9 mouse cellular contexts compared by ENCODE assay signal in genomic region chr3:145117637-145118036, GRCm38 (mm10). TPM values are rescaled to one million over a fixed set of nuclear protein-coding genes. Genes with fewer than 3 reads are reported as not detected.
DNase-seq lines count a peak whose midpoint lies in the region; ATAC-seq and TF ChIP-seq lines count a peak whose summit lies in the region.
"Had no signal": no experiment of that assay in that cellular context is flagged by ENCODE, and none has a peak within 500 bp of the region (broad histone marks: within the 10 kb centered on the region; RNA-seq: fewer than 3 reads in every experiment).

No protein-coding gene starts in this region.

- H3K4me1 ChIP-seq in lung, embryonic 14.5 days (ENCODE audit: insufficient read depth) = 0 out of 2 replicates have a peak, but pooled peaks cover 3% of the 10 kb centered on the region
- H3K4me1 ChIP-seq in forebrain, embryonic 10.5 days = peaks cover 15% of the 10 kb centered on the region
- no peaks in the 10 kb centered on the region for H3K4me1 ChIP-seq in intestine, postnatal 0 days (replicated peaks; ENCODE audit: control insufficient read depth, insufficient read depth, low read length)
- H3K4me1 ChIP-seq in neural tube, embryonic 13.5 days (replicated peaks) = peaks cover 16% of the 10 kb centered on the region

- no peak for TF ChIP-seq CTCF in lung, embryonic 14.5 days (IDR thresholded peaks at IDR 0.05; ENCODE audit: low read depth)
- no peak for TF ChIP-seq CTCF in intestine, postnatal 0 days (IDR thresholded peaks at IDR 0.05; ENCODE audit: low read depth)

- no peak for DNase-seq in lung, embryonic 14.5 days
- no peak for DNase-seq in lung, postnatal 14 days
- no peak for DNase-seq in forebrain, embryonic 10.5 days (ENCODE audit: extremely low spot score, low spot score)
- DNase-seq in right cerebral cortex, postnatal 10 days (ENCODE audit: low spot score in 2 of 2) = no peak
- DNase-seq in left cerebral cortex, postnatal 36 days (ENCODE audit: low spot score in 2 of 2) = no peak
- DNase-seq in left cerebral cortex, postnatal 4 days = no peak

- intact Hi-C loops in left cerebral cortex, postnatal 36 days (cut with DNase I) = no loop called here
- intact Hi-C loops in left cerebral cortex, postnatal 4 days (cut with DNase I) = no loop called here

- H3K9me3 ChIP-seq in lung, embryonic 14.5 days (ENCODE audit: low read depth, low read length) = no peaks in the 10 kb centered on the region
- H3K9me3 ChIP-seq in forebrain, embryonic 10.5 days = no peaks in the 10 kb centered on the region
- no peaks in the 10 kb centered on the region for H3K9me3 ChIP-seq in intestine, postnatal 0 days (ENCODE audit: control insufficient read depth)
- no peaks in the 10 kb centered on the region for H3K9me3 ChIP-seq in neural tube, embryonic 13.5 days

- WGBS in lung, embryonic 14.5 days = 80% methylated on average over 10 of the region's 10 CpGs
- WGBS in forebrain, embryonic 10.5 days = 86% methylated on average over 10 of the region's 10 CpGs
- WGBS in intestine, postnatal 0 days = 76% methylated on average over 10 of the region's 10 CpGs
- WGBS in neural tube, embryonic 13.5 days = 88% methylated on average over 10 of the region's 10 CpGs

- H3K4me2 ChIP-seq in lung, embryonic 14.5 days = peak overlapping the region; percentile 80
- peak overlapping the region; percentile 82 for H3K4me2 ChIP-seq in intestine, postnatal 0 days (replicated peaks; ENCODE audit: low read depth)
- H3K4me2 ChIP-seq in neural tube, embryonic 13.5 days = peak overlapping the region; percentile 78

- H3K9ac ChIP-seq in lung, embryonic 14.5 days = peak overlapping the region; percentile 83
- H3K9ac ChIP-seq in intestine, postnatal 0 days (ENCODE audit: low read depth, low read length) = peak overlapping the region; percentile 75
- H3K9ac ChIP-seq in neural tube, embryonic 13.5 days = peak overlapping the region; percentile 88

- peak overlapping the region; percentile 65 for H3K4me3 ChIP-seq in lung, embryonic 14.5 days (ENCODE audit: low read depth, low read length)
- H3K4me3 ChIP-seq in forebrain, embryonic 10.5 days = peak overlapping the region; percentile 80
- H3K4me3 ChIP-seq in intestine, postnatal 0 days (ENCODE audit: low read depth, low read length) = peak overlapping the region; percentile 68
- peak overlapping the region; percentile 74 for H3K4me3 ChIP-seq in neural tube, embryonic 13.5 days

- no peak for ATAC-seq in lung, embryonic 14.5 days (ENCODE audit: insufficient read depth)
- no peak for ATAC-seq in intestine, postnatal 0 days
- no peak for ATAC-seq in neural tube, embryonic 13.5 days (ENCODE audit: low read depth)

- no peaks in the 10 kb centered on the region for H3K27me3 ChIP-seq in lung, embryonic 14.5 days (ENCODE audit: insufficient read depth, low read length)
- no peaks in the 10 kb centered on the region for H3K27me3 ChIP-seq in forebrain, embryonic 10.5 days (ENCODE audit: poor library complexity, severe bottlenecking)
- no peaks in the 10 kb centered on the region for H3K27me3 ChIP-seq in intestine, postnatal 0 days (replicated peaks; ENCODE audit: control insufficient read depth, insufficient read depth, low read length)
- H3K27me3 ChIP-seq in neural tube, embryonic 13.5 days = no peaks in the 10 kb centered on the region

- H3K27ac ChIP-seq in lung, embryonic 14.5 days (ENCODE audit: low read depth) = peak overlapping the region; percentile 96
- peak overlapping the region; percentile 99 for H3K27ac ChIP-seq in forebrain, embryonic 10.5 days
- peak overlapping the region; percentile 91 for H3K27ac ChIP-seq in intestine, postnatal 0 days (ENCODE audit: low read depth, low read length)
- peak overlapping the region; percentile 98 for H3K27ac ChIP-seq in neural tube, embryonic 13.5 days (replicated peaks)

- H3K36me3 ChIP-seq in lung, embryonic 14.5 days (ENCODE audit: insufficient read depth) = no peaks in the 10 kb centered on the region
- H3K36me3 ChIP-seq in forebrain, embryonic 10.5 days (replicated peaks) = no peaks in the 10 kb centered on the region
- no peaks in the 10 kb centered on the region for H3K36me3 ChIP-seq in intestine, postnatal 0 days (ENCODE audit: control insufficient read depth, insufficient read depth)
- H3K36me3 ChIP-seq in neural tube, embryonic 13.5 days = no peaks in the 10 kb centered on the region

RNA-seq across cellular contexts. Expression of gene Odf2l, which starts 0.8 kb away (rescaled TPM):
- 16.6 and 17.4 TPM in 2 replicates for polyA plus RNA-seq in lung, embryonic 14.5 days (2014; fragmentation: Nextera tagmentation; extraction: Ambion mirVana)
- polyA plus RNA-seq in forebrain, embryonic 10.5 days (2016; fragmentation: Nextera tagmentation; extraction: Ambion mirVana) = 21.6 and 26.0 TPM in 2 replicates
- 11.4 and 14.6 TPM in 2 replicates for polyA plus RNA-seq in intestine, postnatal 0 days (2015; fragmentation: Nextera tagmentation; extraction: Ambion mirVana)
- 11.8 and 16.7 TPM in 2 replicates for polyA plus RNA-seq in neural tube, embryonic 13.5 days (2015; fragmentation: Nextera tagmentation; extraction: Ambion mirVana)
- total RNA-seq in left cerebral cortex, postnatal 36 days (2021) = 10 to 100 TPM; 17.6 to 30.1 TPM
- total RNA-seq in left cerebral cortex, postnatal 4 days (2021) = 10 to 100 TPM; 20.3 to 24.4 TPM

RNA-seq across cellular contexts. Expression of gene Clca2, which starts 18.4 kb away (rescaled TPM):
- polyA plus RNA-seq in lung, embryonic 14.5 days (2014; fragmentation: Nextera tagmentation; extraction: Ambion mirVana) = 0.45 and 0.65 TPM in 2 replicates
- polyA plus RNA-seq in forebrain, embryonic 10.5 days (2016; fragmentation: Nextera tagmentation; extraction: Ambion mirVana) = 0.10 and 0.12 TPM in 2 replicates
- 0.47 and 0.51 TPM in 2 replicates for polyA plus RNA-seq in intestine, postnatal 0 days (2015; fragmentation: Nextera tagmentation; extraction: Ambion mirVana)
- 0.10 and 0.11 TPM in 2 replicates for polyA plus RNA-seq in neural tube, embryonic 13.5 days (2015; fragmentation: Nextera tagmentation; extraction: Ambion mirVana)
- not detected for total RNA-seq in left cerebral cortex, postnatal 36 days (2021)
- total RNA-seq in left cerebral cortex, postnatal 4 days (2021) = not detected
- total RNA-seq: granulocyte monocyte progenitor cell, adult 5-6 weeks had no signal
